ENCODE assay signal across 9 mouse cellular contexts in genomic region chr2:26387713-26388112, GRCm38 (mm10). TPM values are rescaled to one million over a fixed set of nuclear protein-coding genes. Genes with fewer than 3 reads are reported as not detected.
DNase-seq lines count a peak whose midpoint lies in the region; ATAC-seq and TF ChIP-seq lines count a peak whose summit lies in the region.
"Had no signal": no experiment of that assay in that cellular context is flagged by ENCODE, and none has a peak within 500 bp of the region (broad histone marks: within the 10 kb centered on the region; RNA-seq: fewer than 3 reads in every experiment).

No protein-coding gene starts in this region.

- H3K9me3 ChIP-seq in hindbrain, embryonic 10.5 days = no peaks in the 10 kb centered on the region
- H3K9me3 ChIP-seq in hindbrain, embryonic 11.5 days (ENCODE audit: control insufficient read depth, low read length) = no peaks in the 10 kb centered on the region
- no peaks in the 10 kb centered on the region for H3K9me3 ChIP-seq in embryonic facial prominence, embryonic 13.5 days
- H3K9me3 ChIP-seq in kidney, embryonic 14.5 days (ENCODE audit: control insufficient read depth, low read length) = no peaks in the 10 kb centered on the region
- H3K9me3 ChIP-seq in midbrain, postnatal 0 days (ENCODE audit: low read length) = no peaks in the 10 kb centered on the region

- no peaks in the 10 kb centered on the region for H3K27me3 ChIP-seq in hindbrain, embryonic 10.5 days (ENCODE audit: insufficient read depth, poor library complexity, severe bottlenecking)
- no peaks in the 10 kb centered on the region for H3K27me3 ChIP-seq in hindbrain, embryonic 11.5 days (ENCODE audit: control insufficient read depth, insufficient read depth, low read length)
- no peaks in the 10 kb centered on the region for H3K27me3 ChIP-seq in embryonic facial prominence, embryonic 13.5 days
- no peaks in the 10 kb centered on the region for H3K27me3 ChIP-seq in kidney, embryonic 14.5 days (ENCODE audit: control insufficient read depth, insufficient read depth, low read length)
- H3K27me3 ChIP-seq in midbrain, postnatal 0 days (ENCODE audit: insufficient read depth, low read length) = no peaks in the 10 kb centered on the region

- H3K4me1 ChIP-seq in hindbrain, embryonic 10.5 days (replicated peaks) = peaks cover 28% of the 10 kb centered on the region
- H3K4me1 ChIP-seq in hindbrain, embryonic 11.5 days (replicated peaks; ENCODE audit: control insufficient read depth, insufficient read depth, low read length) = peaks cover 4% of the 10 kb centered on the region; the same call in 1 of the 2 replicates
- H3K4me1 ChIP-seq in embryonic facial prominence, embryonic 13.5 days = peaks cover 22% of the 10 kb centered on the region
- peaks cover 12% of the 10 kb centered on the region for H3K4me1 ChIP-seq in kidney, embryonic 14.5 days (ENCODE audit: control insufficient read depth, insufficient read depth, low read length)
- H3K4me1 ChIP-seq in midbrain, postnatal 0 days (ENCODE audit: insufficient read depth, low read length) = peaks cover 3% of the 10 kb centered on the region; the same call in 1 of the 2 replicates

- 95% methylated on average over 3 of the region's 3 CpGs for WGBS in hindbrain, embryonic 10.5 days
- 90% methylated on average over 3 of the region's 3 CpGs for WGBS in hindbrain, embryonic 11.5 days
- WGBS in embryonic facial prominence, embryonic 13.5 days = 87% methylated on average over 3 of the region's 3 CpGs
- 91% methylated on average over 3 of the region's 3 CpGs for WGBS in kidney, embryonic 14.5 days
- 86% methylated on average over 3 of the region's 3 CpGs for WGBS in midbrain, postnatal 0 days

- DNase-seq in hindbrain, embryonic 10.5 days (ENCODE audit: low spot score) = no peak
- DNase-seq in hindbrain, embryonic 11.5 days (ENCODE audit: low spot score) = no peak
- no peak for DNase-seq in midbrain, postnatal 0 days (ENCODE audit: low spot score)
- no peak for DNase-seq in layer of hippocampus, adult 9-11 months
- DNase-seq in thymus, postnatal 36 days = no peak
- DNase-seq: heart, postnatal 36 days had no signal

- H3K9ac ChIP-seq in hindbrain, embryonic 11.5 days (ENCODE audit: low read depth, low read length) = no peak overlapping the region
- peak overlapping the region; percentile 95 for H3K9ac ChIP-seq in embryonic facial prominence, embryonic 13.5 days
- H3K9ac ChIP-seq in kidney, embryonic 14.5 days (ENCODE audit: low read depth, low read length) = no peak overlapping the region; the same call in 1 of the 2 replicates
- H3K9ac ChIP-seq in midbrain, postnatal 0 days (replicated peaks; ENCODE audit: low read length, poor library complexity, severe bottlenecking) = no peak overlapping the region

- H3K27ac ChIP-seq in hindbrain, embryonic 10.5 days = no peak overlapping the region
- H3K27ac ChIP-seq in hindbrain, embryonic 11.5 days (ENCODE audit: low read depth, low read length) = no peak overlapping the region
- H3K27ac ChIP-seq in embryonic facial prominence, embryonic 13.5 days = no peak overlapping the region
- no peak overlapping the region for H3K27ac ChIP-seq in kidney, embryonic 14.5 days (ENCODE audit: low read depth, low read length)
- H3K27ac ChIP-seq in midbrain, postnatal 0 days (ENCODE audit: low read depth, low read length) = no peak overlapping the region

- no peak overlapping the region for H3K4me2 ChIP-seq in hindbrain, embryonic 11.5 days (replicated peaks; ENCODE audit: low read depth, low read length)
- peak overlapping the region; percentile 95 for H3K4me2 ChIP-seq in embryonic facial prominence, embryonic 13.5 days
- peak overlapping the region; percentile 96 for H3K4me2 ChIP-seq in kidney, embryonic 14.5 days (replicated peaks; ENCODE audit: low read depth, low read length)
- peak overlapping the region; percentile 98; the same call in 1 of the 2 replicates for H3K4me2 ChIP-seq in midbrain, postnatal 0 days (ENCODE audit: low read depth, low read length, poor library complexity, severe bottlenecking)

- TF ChIP-seq CTCF in midbrain, postnatal 0 days (IDR thresholded peaks at IDR 0.05) = no peak

- H3K36me3 ChIP-seq in hindbrain, embryonic 10.5 days = peaks cover 76% of the 10 kb centered on the region
- H3K36me3 ChIP-seq in hindbrain, embryonic 11.5 days (ENCODE audit: control insufficient read depth, insufficient read depth, low read length) = peaks cover 34% of the 10 kb centered on the region
- peaks cover 75% of the 10 kb centered on the region for H3K36me3 ChIP-seq in embryonic facial prominence, embryonic 13.5 days
- H3K36me3 ChIP-seq in kidney, embryonic 14.5 days (ENCODE audit: control insufficient read depth, insufficient read depth, low read length) = peaks cover 76% of the 10 kb centered on the region
- peaks cover 68% of the 10 kb centered on the region for H3K36me3 ChIP-seq in midbrain, postnatal 0 days (ENCODE audit: insufficient read depth, low read length)

- H3K4me3 ChIP-seq in hindbrain, embryonic 10.5 days = peak overlapping the region; percentile 98
- no peak overlapping the region for H3K4me3 ChIP-seq in hindbrain, embryonic 11.5 days (ENCODE audit: low read depth, low read length)
- peak overlapping the region; percentile 97; the same call in 1 of the 2 replicates for H3K4me3 ChIP-seq in embryonic facial prominence, embryonic 13.5 days
- no peak overlapping the region; the same call in 1 of the 2 replicates for H3K4me3 ChIP-seq in kidney, embryonic 14.5 days (ENCODE audit: low read length)
- no peak overlapping the region for H3K4me3 ChIP-seq in midbrain, postnatal 0 days (ENCODE audit: low read depth, low read length)

- no peak for ATAC-seq in hindbrain, embryonic 11.5 days (ENCODE audit: low FRiP score)
- ATAC-seq in embryonic facial prominence, embryonic 13.5 days (ENCODE audit: insufficient number of reproducible peaks, insufficient read depth, low FRiP score, low TSS enrichment, low read depth) = no peak
- ATAC-seq in kidney, embryonic 14.5 days (ENCODE audit: low FRiP score, low TSS enrichment) = no peak
- no peak for ATAC-seq in midbrain, postnatal 0 days (ENCODE audit: low FRiP score)
- ATAC-seq in frontal cortex, adult (ENCODE audit: low TSS enrichment) = no peak

RNA-seq across cellular contexts. Expression of gene Entr1, which starts 1.4 kb away (rescaled TPM):
- polyA plus RNA-seq in hindbrain, embryonic 10.5 days (2016; fragmentation: Nextera tagmentation; extraction: Ambion mirVana) = 136 and 141 TPM in 2 replicates
- 133 and 140 TPM in 2 replicates for polyA plus RNA-seq in hindbrain, embryonic 11.5 days (2014; fragmentation: Nextera tagmentation; extraction: Ambion mirVana)
- polyA plus RNA-seq in embryonic facial prominence, embryonic 13.5 days (2015; fragmentation: Nextera tagmentation; extraction: Ambion mirVana) = 142 and 153 TPM in 2 replicates
- 86.1 and 112 TPM in 2 replicates for polyA plus RNA-seq in kidney, embryonic 14.5 days (2014; fragmentation: Nextera tagmentation; extraction: Ambion mirVana)
- 157 and 162 TPM in 2 replicates for total RNA-seq in midbrain, postnatal 0 days (2014; rRNA removed)
- polyA plus RNA-seq in midbrain, postnatal 0 days (2015; fragmentation: Nextera tagmentation; extraction: Ambion mirVana) = 144 and 156 TPM in 2 replicates

RNA-seq across cellular contexts. Expression of gene Pmpca, which starts 1.4 kb away (rescaled TPM):
- polyA plus RNA-seq in hindbrain, embryonic 10.5 days (2016; fragmentation: Nextera tagmentation; extraction: Ambion mirVana) = 132 and 139 TPM in 2 replicates
- polyA plus RNA-seq in hindbrain, embryonic 11.5 days (2014; fragmentation: Nextera tagmentation; extraction: Ambion mirVana) = 94.4 and 108 TPM in 2 replicates
- polyA plus RNA-seq in embryonic facial prominence, embryonic 13.5 days (2015; fragmentation: Nextera tagmentation; extraction: Ambion mirVana) = 92.3 and 98.7 TPM in 2 replicates
- polyA plus RNA-seq in kidney, embryonic 14.5 days (2014; fragmentation: Nextera tagmentation; extraction: Ambion mirVana) = 68.9 and 113 TPM in 2 replicates
- 64.8 and 71.1 TPM in 2 replicates for total RNA-seq in midbrain, postnatal 0 days (2014; rRNA removed)
- polyA plus RNA-seq in midbrain, postnatal 0 days (2015; fragmentation: Nextera tagmentation; extraction: Ambion mirVana) = 85.1 and 91.9 TPM in 2 replicates

RNA-seq across cellular contexts. Expression of gene Snapc4, which starts 7.3 kb away (rescaled TPM):
- 35.3 and 35.5 TPM in 2 replicates for polyA plus RNA-seq in hindbrain, embryonic 10.5 days (2016; fragmentation: Nextera tagmentation; extraction: Ambion mirVana)
- 22.1 and 23.6 TPM in 2 replicates for polyA plus RNA-seq in hindbrain, embryonic 11.5 days (2014; fragmentation: Nextera tagmentation; extraction: Ambion mirVana)
- polyA plus RNA-seq in embryonic facial prominence, embryonic 13.5 days (2015; fragmentation: Nextera tagmentation; extraction: Ambion mirVana) = 33.9 and 38.9 TPM in 2 replicates
- polyA plus RNA-seq in kidney, embryonic 14.5 days (2014; fragmentation: Nextera tagmentation; extraction: Ambion mirVana) = 24.6 and 29.3 TPM in 2 replicates
- total RNA-seq in midbrain, postnatal 0 days (2014; rRNA removed) = 44.7 and 66.4 TPM in 2 replicates
- 27.8 and 29.1 TPM in 2 replicates for polyA plus RNA-seq in midbrain, postnatal 0 days (2015; fragmentation: Nextera tagmentation; extraction: Ambion mirVana)

RNA-seq across cellular contexts. Expression of gene Inpp5e, which starts 21.3 kb away (rescaled TPM):
- polyA plus RNA-seq in hindbrain, embryonic 10.5 days (2016; fragmentation: Nextera tagmentation; extraction: Ambion mirVana) = 23.8 and 29.7 TPM in 2 replicates
- 23.1 and 23.9 TPM in 2 replicates for polyA plus RNA-seq in hindbrain, embryonic 11.5 days (2014; fragmentation: Nextera tagmentation; extraction: Ambion mirVana)
- 24.2 and 24.5 TPM in 2 replicates for polyA plus RNA-seq in embryonic facial prominence, embryonic 13.5 days (2015; fragmentation: Nextera tagmentation; extraction: Ambion mirVana)
- 13.7 and 24.7 TPM in 2 replicates for polyA plus RNA-seq in kidney, embryonic 14.5 days (2014; fragmentation: Nextera tagmentation; extraction: Ambion mirVana)
- total RNA-seq in midbrain, postnatal 0 days (2014; rRNA removed) = 29.0 and 32.2 TPM in 2 replicates
- 16.5 and 18.2 TPM in 2 replicates for polyA plus RNA-seq in midbrain, postnatal 0 days (2015; fragmentation: Nextera tagmentation; extraction: Ambion mirVana)

RNA-seq across cellular contexts. Expression of gene Card9, which starts 27.0 kb away (rescaled TPM):
- polyA plus RNA-seq in hindbrain, embryonic 10.5 days (2016; fragmentation: Nextera tagmentation; extraction: Ambion mirVana) = 0.62 and 1.1 TPM in 2 replicates
- polyA plus RNA-seq in hindbrain, embryonic 11.5 days (2014; fragmentation: Nextera tagmentation; extraction: Ambion mirVana) = 0.21 and 0.36 TPM in 2 replicates
- 0.81 and 1.3 TPM in 2 replicates for polyA plus RNA-seq in embryonic facial prominence, embryonic 13.5 days (2015; fragmentation: Nextera tagmentation; extraction: Ambion mirVana)
- polyA plus RNA-seq in kidney, embryonic 14.5 days (2014; fragmentation: Nextera tagmentation; extraction: Ambion mirVana) = 0.24 and 0.53 TPM in 2 replicates
- total RNA-seq in midbrain, postnatal 0 days (2014; rRNA removed) = 7.0 and 11.9 TPM in 2 replicates
- polyA plus RNA-seq in midbrain, postnatal 0 days (2015; fragmentation: Nextera tagmentation; extraction: Ambion mirVana) = 1.4 and 1.6 TPM in 2 replicates

Comparison
In these comparisons a context has a peak if more than half of its experiments do, and no peak if none do; other contexts are left out.
1. H3K4me3 ChIP-seq: peak in hindbrain, embryonic 10.5 days (single experiment) and embryonic facial prominence, embryonic 13.5 days (single experiment); none in hindbrain, embryonic 11.5 days (single experiment), kidney, embryonic 14.5 days (single experiment) and midbrain, postnatal 0 days (single experiment).